Mouse (Mus musculus) R1 (cell line): Measurements from ENCODE around the gene Ctdspl.

Source experiments
- DNase-seq: peaks from one replicate; pipeline ENCODE4 v3.0.0-alpha.2; 2018; ENCODE audit warnings: low read depth, low spot score

Ctdspl gene

DNA sequence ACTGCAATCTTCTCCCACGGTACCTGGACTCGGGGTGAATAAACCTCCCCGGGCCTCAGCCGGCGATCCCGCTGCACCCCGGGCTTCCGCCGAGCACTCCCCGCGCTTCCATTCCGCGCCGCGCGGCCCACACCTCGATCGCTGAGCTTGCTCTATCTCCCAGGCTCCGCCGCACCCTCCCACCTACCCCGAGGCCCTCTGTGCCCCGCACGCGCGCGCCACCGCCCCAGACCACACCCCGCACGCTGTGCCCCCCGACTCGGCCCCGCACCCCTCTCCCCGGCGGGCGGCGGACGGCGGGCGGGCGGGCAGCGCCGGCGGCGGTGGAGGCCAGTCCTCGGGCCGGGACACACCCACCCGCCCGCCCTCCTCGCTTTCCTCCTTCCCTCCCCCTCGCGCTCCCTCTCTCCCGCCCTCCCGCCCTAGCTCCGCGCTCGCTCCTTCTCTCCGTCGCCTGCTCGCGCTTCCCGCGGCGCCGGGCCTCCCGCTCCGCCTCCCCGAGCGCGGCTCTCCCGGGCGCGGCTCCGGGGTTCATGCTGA is at the start of gene Ctdspl:
TSS of gene Ctdspl (plus strand) at position 343 of the 540 bp plus-strand sequence.
- peak; percentile 33 for DNase-seq

- DNase-seq: no peak
Measured at GRCm38 (mm10) chr9:118876902-118877301, 49.4 kb upstream of the Ctdspl start.

GRCm38 (mm10) chr9:118877365-118878008 is 48.8 kb upstream of the Ctdspl start:
- DNase-seq: no peak

DNA sequence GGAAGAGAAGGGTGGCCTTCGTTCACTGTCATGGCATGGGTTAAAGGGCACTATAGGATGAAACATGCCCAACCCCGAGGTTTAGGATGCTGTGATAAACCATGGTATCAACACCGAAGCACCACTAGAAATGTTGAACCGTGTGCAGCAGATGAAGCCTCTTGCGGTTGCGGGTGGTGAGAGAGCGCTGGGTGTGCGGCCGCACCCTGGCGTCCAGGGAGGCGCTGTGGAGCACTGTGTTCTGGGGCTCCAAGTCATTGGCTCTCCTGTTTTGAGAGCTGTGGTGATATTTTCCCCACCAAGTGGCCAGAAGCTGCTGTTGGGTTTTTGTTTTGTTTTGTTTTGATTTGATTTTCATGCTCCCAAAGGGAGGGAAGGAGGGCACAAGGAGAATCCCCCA is 47.7 kb upstream of the Ctdspl start:
- DNase-seq: peak; percentile 66

DNA sequence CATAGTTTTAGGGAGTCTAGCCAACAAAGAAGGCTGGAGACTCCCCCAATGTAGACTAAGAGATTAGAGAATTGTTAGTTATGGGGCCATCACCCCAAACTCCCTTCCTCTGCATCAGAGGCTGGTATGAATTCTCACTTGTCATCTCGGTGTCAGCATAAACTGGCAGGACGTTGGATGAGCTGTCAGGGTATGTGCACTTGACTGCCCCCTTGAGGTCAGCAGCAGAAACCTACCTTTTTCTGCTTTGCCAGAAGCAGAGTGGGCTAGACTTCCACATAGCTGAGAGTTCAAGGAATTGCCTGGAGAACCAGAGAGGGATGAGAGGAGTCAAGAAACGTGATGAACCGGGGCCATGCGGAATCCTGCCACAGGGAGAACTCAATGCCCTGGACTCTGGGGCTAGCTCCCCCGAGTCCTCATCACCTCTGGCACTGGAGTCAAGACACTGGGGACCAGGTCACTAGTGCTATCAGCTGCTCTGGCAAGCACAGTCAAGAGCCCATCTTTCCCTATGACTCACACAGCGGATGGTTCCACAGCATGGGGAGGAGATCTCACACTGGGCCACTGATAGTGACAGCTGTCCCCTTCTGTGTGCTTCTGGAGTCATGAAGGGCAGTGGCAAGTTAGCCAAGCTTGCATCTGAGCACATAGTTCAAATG is 44.8 kb upstream of the Ctdspl start:
- DNase-seq: peak; percentile 61

DNA sequence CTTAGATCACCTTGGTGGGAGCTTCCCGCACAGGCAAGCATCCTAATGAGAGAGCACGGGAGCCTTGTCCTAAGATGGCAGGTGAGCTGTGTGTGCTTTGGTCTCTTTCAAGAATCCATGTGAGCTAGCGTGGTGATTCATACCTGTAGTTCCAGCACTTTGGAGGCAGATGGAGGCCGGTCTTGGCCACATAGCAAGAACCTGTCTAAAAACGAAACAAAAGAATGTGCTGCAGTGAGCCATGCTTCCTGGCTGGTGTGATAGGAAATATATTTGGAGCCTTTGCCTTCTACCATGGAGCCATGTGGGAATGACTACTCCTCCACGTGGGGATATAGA is 44.3 kb upstream of the Ctdspl start:
- DNase-seq: no peak

- no peak for DNase-seq
Measured at GRCm38 (mm10) chr9:118883150-118883549, 43.1 kb upstream of the Ctdspl start.

GRCm38 (mm10) chr9:118885785-118886184 is 40.5 kb upstream of the Ctdspl start:
- DNase-seq: no peak

GRCm38 (mm10) chr9:118887201-118887600 is 39.1 kb upstream of the Ctdspl start:
- DNase-seq: peak; percentile 48

- DNase-seq: no peak
Measured at GRCm38 (mm10) chr9:118887734-118888133, 38.5 kb upstream of the Ctdspl start.

GRCm38 (mm10) chr9:118890149-118890548 is 36.1 kb upstream of the Ctdspl start:
- DNase-seq: no peak

DNA sequence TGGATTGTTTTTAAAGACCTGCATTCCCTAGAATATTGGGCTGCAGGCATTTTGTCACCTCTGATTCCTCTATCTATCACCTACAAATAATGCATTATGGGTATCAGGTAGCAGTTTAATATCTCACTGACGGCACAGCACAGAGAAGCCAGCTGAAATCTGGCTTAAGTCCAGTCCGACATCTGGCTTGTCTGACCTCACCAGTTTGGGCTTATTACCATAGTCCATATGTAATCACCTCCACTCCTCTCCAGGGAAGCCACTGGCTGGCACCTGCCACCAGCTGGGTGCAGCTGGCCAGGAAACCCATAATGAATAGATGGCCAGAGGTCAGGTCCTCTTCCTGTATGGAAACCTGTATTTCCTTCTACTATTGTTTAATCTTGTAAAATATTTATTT is 35.6 kb upstream of the Ctdspl start:
- no peak for DNase-seq

DNA sequence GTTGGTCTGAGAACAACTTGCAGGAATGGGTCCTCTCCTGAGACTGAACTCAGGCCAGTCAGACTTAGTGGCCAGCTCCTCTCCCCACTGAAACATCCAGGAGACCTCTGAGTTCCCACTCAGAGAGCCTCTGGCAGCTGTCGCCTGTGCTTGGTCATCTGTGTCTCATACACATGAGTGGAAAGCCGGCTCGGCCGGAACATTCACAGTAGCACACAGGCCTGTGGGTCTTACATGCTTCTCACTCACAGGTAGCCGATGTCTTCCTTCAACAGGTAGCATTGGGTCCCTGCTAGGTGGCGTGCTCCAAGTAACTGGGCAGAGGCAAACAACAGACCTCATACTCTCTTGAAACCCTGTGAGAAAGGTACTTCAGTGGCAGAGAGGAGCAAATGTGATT is 35.2 kb upstream of the Ctdspl start:
- no peak for DNase-seq

DNA sequence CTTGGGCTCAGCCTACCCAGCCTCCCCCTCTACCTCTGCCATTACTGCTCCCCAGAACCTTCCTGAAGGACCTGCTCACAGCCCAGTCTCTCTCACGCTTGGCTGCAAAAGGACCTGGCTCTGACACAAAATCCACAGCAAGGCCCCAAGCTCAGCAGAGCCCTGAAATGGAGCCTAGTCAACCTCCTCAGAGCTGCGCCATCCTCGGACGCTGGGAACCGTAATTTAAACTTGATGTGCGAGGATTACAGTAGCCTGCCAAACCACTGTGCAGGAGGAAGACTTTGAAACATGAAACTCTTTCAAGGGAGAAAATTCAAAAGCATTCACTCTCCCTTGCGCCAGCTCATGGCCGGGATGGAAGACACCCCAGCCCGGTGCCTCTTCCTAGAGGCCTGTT is 34.7 kb upstream of the Ctdspl start:
- DNase-seq: no peak

DNA sequence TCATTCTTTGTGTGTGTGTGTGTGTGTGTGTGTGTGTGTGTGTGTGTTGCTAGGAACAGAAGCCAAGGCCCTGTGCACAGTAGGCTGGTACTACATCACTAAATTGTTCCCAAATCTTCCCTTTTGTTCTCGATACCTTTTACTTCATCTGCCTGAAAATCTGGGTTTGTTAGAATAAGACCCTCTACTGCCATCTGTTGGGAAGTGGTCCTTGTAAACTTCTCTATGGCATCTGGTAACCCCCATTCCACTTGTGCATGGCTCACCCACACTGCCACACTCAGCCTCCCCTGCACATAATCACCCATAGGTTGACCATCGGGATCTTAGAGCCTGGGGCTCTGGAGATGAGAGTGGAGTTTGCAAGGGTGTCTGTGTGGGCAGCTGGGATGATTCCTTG is 31.2 kb upstream of the Ctdspl start:
- DNase-seq: no peak

DNA sequence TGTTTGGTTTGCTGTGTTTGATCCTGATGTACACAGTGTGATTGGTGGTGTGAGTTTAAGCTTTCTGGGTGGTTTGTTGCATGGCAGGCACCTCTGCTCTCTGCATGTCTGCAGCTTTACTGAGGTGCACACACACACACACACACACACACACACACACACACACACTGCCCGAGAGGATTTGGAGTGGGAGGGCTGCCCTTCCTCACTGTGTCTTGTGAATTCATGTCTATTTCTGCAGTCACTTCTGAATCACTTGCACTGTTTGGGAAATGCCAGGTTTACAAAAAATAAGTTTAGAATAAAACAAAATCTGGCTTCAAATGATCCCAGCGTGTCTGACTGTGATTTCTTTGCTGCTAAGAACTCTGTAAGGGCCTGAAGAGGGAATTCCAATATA is 25.6 kb upstream of the Ctdspl start:
- no peak for DNase-seq

DNA sequence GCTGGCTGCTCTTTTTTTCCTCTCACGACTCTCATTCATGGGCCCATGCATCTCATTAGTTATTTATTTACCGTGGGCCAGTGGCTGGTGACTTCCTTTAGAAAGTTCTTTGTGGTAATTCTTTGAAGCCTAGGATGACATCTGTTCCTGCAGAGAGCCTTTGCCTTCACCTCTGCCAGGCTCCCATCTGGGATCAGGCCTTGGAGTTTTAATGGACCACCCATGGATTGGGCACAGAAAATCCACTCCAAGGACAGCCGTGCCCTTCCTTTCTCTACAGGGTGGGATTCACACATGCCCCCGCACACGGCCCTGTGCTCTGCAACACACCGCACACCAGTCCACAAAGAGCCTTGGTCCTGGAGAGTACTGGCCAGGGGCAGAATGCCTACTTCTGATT is 24.3 kb upstream of the Ctdspl start:
- DNase-seq: no peak

DNA sequence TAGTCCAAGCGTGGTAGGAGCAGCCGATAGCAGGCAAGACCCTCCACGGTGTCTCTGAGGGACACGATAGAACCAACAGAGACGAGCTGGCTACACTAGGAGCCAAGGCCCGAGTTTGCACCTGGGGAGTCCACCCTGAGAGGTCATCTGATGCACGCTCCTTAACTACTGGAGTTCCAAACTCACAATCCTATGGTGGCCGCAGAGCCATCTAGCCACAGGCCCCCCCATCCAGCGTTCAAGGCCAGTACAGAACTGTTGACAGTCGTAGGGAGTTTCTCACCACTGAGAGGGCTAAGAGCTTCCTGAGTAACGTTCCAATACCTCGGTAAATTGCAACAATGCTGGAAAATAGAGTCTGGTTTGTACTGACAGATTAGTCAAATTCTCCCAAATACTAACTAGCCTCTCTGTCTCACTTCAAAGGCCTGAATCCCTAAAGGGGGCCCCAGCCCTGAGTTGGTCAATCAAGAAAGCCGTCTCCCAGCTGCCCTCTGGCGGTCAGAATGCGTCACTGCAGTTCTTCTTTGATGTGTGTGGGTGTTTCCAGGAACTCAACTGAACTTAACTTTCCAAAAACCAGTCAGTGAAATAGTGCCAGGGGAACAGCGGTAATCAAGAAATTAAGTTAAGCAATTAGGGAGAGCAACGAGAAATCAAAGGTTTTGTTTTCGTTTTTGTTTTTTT is 18.2 kb upstream of the Ctdspl start:
- DNase-seq: peak; percentile 81

- DNase-seq: no peak
Measured at GRCm38 (mm10) chr9:118913048-118913447, 13.2 kb upstream of the Ctdspl start.

DNA sequence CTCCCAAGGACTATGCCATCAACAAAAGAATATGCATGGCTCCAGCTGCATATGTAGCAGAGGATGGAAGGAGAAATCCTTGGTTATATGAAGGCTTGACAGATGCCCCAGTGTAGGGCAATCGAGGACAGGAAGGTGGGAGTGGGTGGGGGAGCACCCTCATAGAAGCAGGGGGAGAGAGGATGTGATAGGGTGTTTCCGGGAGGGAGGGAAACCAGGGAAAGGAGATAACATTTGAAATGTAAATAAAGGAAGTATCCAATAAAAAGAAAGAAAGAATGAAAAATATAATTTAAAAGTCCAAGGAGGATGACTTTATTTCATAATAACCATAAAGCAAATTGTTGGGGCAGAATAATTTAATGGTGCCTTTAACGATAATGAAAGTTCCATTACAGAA is 12.6 kb upstream of the Ctdspl start:
- DNase-seq: no peak

- DNase-seq: no peak
Measured at GRCm38 (mm10) chr9:118914589-118914988, 11.7 kb upstream of the Ctdspl start.

DNA sequence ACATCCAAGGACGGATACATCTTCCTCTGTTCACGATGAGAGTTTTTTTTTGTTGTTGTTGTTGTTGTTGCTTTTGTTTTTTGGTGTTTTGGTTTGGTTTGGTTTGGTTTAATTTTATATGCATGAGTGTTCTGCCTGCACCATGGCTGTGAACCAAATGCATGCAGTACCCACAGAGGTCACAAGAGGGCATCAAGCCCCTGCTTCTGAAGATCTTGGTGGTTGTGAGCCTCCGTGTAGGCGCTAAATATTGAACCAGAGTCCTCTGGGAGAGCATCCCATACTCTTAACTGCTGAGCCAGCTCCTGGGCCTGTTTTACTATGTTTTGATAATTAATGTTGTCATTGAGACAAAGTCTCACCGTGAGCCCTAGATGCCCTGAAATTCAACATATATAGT is 11.0 kb upstream of the Ctdspl start:
- peak; percentile 73 for DNase-seq

GRCm38 (mm10) chr9:118919672-118920186 is 6.5 kb upstream of the Ctdspl start:
- DNase-seq: no peak
